11 mouse cellular contexts compared by ENCODE assay signal in genomic region chr5:150116216-150116905, GRCm38 (mm10). TPM values are rescaled to one million over a fixed set of nuclear protein-coding genes. Genes with fewer than 3 reads are reported as not detected.
DNase-seq lines count a peak whose midpoint lies in the region; ATAC-seq lines count a peak whose summit lies in the region.
"Had no signal": no experiment of that assay in that cellular context is flagged by ENCODE, and none has a peak within 500 bp of the region (broad histone marks: within the 10 kb centered on the region; RNA-seq: fewer than 3 reads in every experiment).

No protein-coding gene starts in this region.

- no peak for ATAC-seq in heart, embryonic 13.5 days (ENCODE audit: extremely low read depth, insufficient number of reproducible peaks, low FRiP score, low TSS enrichment)
- no peak for ATAC-seq in liver, embryonic 15.5 days (ENCODE audit: insufficient read depth)

- H3K27ac ChIP-seq in heart, embryonic 13.5 days (replicated peaks) = peak overlapping the region; percentile 78
- H3K27ac ChIP-seq in liver, embryonic 15.5 days (replicated peaks) = no peak overlapping the region

- H3K4me2 ChIP-seq in heart, embryonic 13.5 days = peak overlapping the region; percentile 34
- H3K4me2 ChIP-seq in liver, embryonic 15.5 days = peak overlapping the region; percentile 53

- H3K4me3 ChIP-seq in heart, embryonic 13.5 days = no peak overlapping the region
- no peak overlapping the region for H3K4me3 ChIP-seq in liver, embryonic 15.5 days (replicated peaks)

- no peak for DNase-seq in heart, adult 8-10 months (ENCODE audit: low spot score)
- DNase-seq in liver = no peak
- DNase-seq in induced T-regulatory cell, adult 2 months (ENCODE audit: low read depth) = peak; percentile 33
- peak; percentile 27 for DNase-seq in splenic B cell, adult 2 months (ENCODE audit: low read depth, low spot score)
- no peak for DNase-seq in kidney, postnatal 14 days
- DNase-seq in right cerebral cortex, adult 18-20 months = no peak
- DNase-seq: cerebellum, adult 18-20 months; kidney, adult 2 months; layer of hippocampus, adult 9-11 months had no signal

- no peaks in the 10 kb centered on the region for H3K36me3 ChIP-seq in heart, embryonic 13.5 days
- H3K36me3 ChIP-seq in liver, embryonic 15.5 days (replicated peaks) = no peaks in the 10 kb centered on the region
- H3K36me3 ChIP-seq in splenic B cell, adult 2 months (ENCODE audit: control insufficient read depth, insufficient read depth, low read length, poor library complexity, severe bottlenecking) = no peaks in the 10 kb centered on the region

- WGBS in heart, embryonic 13.5 days = 59% methylated on average over 9 of the region's 9 CpGs
- 46% methylated on average over 9 of the region's 9 CpGs for WGBS in liver, embryonic 15.5 days (ENCODE audit: insufficient replicate concordance)

- no peaks in the 10 kb centered on the region for H3K27me3 ChIP-seq in heart, embryonic 13.5 days (replicated peaks)
- 0 out of 2 replicates have a peak, but pooled peaks cover 12% of the 10 kb centered on the region for H3K27me3 ChIP-seq in liver, embryonic 15.5 days
- H3K27me3 ChIP-seq in splenic B cell, adult 2 months (ENCODE audit: control insufficient read depth, insufficient read depth, low read length, poor library complexity, severe bottlenecking) = no peaks in the 10 kb centered on the region

- H3K9ac ChIP-seq in heart, embryonic 13.5 days = peak overlapping the region; percentile 45
- no peak overlapping the region for H3K9ac ChIP-seq in liver, embryonic 15.5 days

- H3K9me3 ChIP-seq in heart, embryonic 13.5 days = peaks cover 6% of the 10 kb centered on the region; the same call in 1 of the 2 replicates
- H3K9me3 ChIP-seq in liver, embryonic 15.5 days (replicated peaks) = no peaks in the 10 kb centered on the region

- peaks cover 38% of the 10 kb centered on the region for H3K4me1 ChIP-seq in heart, embryonic 13.5 days
- H3K4me1 ChIP-seq in liver, embryonic 15.5 days (replicated peaks) = peaks cover 35% of the 10 kb centered on the region

RNA-seq across cellular contexts. Expression of gene Fry, which starts 2.1 kb away (rescaled TPM):
- polyA plus RNA-seq in heart, embryonic 13.5 days (2015; fragmentation: Nextera tagmentation; extraction: Ambion mirVana) = 19.6 and 20.0 TPM in 2 replicates
- 100 to 1,000 TPM; 116 to 137 (median 123) TPM for total RNA-seq in heart, adult 8-10 months (2022)
- polyA plus RNA-seq in liver, embryonic 15.5 days (2015; fragmentation: Nextera tagmentation; extraction: Ambion mirVana) = 2.5 and 2.6 TPM in 2 replicates

Comparison
In these comparisons a context has a peak if more than half of its experiments do, and no peak if none do; other contexts are left out.
1. DNase-seq: peak in induced T-regulatory cell, adult 2 months (single experiment) and splenic B cell, adult 2 months (single experiment); none in heart, adult 8-10 months (single experiment), liver (single experiment), kidney, postnatal 14 days (single experiment) and right cerebral cortex, adult 18-20 months (single experiment).